Mouse (Mus musculus): Measurements from ENCODE around the gene Hes1. TPM values are rescaled to one million over a fixed set of nuclear protein-coding genes. Genes with fewer than 3 reads are reported as not detected.

Gene Hes1
- polyA plus RNA-seq, 1 experiment from 2014 or later = 23.2 TPM

DNA sequence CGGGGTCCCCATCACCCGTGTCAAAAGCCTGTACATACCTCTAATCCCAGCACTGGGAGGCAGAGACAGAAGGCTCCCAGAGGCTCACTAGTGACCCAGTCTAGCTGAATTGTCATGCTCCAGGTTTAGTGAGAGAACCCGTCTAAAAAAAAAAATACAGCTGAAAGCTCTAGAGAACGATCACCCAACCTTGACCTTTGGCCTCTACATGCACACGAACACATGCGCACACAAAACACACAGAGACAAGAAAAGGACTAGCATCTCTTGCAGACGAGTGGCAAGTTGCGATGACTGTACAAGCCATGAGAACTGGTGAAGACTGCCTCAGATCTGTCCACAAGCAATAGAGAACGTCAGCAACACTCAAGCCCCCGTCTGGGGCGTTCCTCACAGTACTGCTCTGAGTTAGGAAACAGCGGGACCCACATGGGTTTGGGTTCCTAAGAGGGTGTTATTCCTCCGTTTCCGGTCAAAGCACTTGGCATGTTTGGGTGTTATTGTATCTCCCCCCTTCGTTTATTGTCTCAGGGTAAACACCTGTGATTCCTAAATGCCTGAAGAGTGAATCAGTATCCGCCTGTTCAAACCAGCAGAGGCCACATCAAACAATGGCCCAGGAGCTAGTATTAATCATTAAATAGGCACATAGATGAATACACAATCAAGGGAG is 11.2 kb upstream of the Hes1 start:
- Histone ChIP-seq H3K27ac (no peak overlapping the region), H3K4me2 (no peak overlapping the region), H3K4me3 (no peak overlapping the region), H3K9ac (no peak overlapping the region), H3K9me3 (replicated peaks) (no peaks in the 10 kb centered on the region), H3K4me1 (replicated peaks) (peaks cover 22% of the 10 kb centered on the region), H3K36me3 (no peaks in the 10 kb centered on the region), H3K27me3 (no peaks in the 10 kb centered on the region)
- 65% methylated on average over 16 of the region's 16 CpGs for WGBS
- no peak for ATAC-seq (replicated peaks; ENCODE audit: insufficient number of reproducible peaks, insufficient read depth, low FRiP score, low read depth)

DNA sequence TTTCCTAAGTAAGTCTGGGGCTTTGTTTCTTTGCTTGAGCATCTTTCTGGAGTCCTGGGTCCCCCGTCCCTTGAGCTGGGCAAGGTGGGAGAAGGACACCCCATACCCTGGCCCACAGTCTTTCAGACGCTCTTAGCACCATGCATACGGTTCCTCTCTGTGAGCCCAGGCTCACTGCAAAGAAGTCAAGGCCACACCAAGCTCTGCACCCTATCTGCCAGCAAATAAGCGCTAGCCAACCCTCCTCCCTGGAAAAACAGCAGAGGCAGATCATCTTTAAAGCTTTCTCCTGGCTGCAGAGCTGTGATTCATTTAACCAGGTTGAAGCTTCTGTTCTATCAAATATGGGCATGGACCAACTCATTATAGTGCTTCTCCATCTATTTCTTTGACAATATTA is 9.6 kb upstream of the Hes1 start:
- WGBS = 79% methylated on average over 4 of the region's 4 CpGs
- H3K4me1 ChIP-seq (replicated peaks) = peaks cover 37% of the 10 kb centered on the region

DNA sequence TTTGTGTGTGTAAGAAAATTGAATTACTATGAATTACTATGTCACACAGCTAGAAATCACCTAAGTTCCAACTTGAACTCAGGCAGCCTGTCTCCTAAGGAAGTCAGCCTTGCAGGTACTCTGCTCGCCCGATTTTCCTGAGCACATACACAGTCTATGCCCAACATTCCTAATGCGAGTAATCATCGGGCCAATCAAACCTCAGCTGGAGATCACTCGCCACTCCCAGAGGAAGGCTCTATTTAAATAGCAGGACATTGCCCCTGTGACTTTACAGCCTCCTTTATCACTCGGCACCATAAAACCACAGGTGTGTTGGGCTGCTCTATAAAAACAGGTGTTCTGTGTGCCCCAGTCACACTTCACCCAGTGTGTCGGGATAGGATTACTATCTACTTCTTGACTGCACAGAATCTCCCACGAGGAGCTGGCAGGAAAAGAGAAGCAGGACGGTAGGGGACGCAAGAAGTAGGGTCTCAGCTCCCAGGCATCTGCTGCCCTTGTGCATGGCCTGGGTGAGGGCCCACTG is 8.8 kb upstream of the Hes1 start:
- Histone ChIP-seq H3K36me3 (no peaks in the 10 kb centered on the region), H3K4me2 (no peak overlapping the region), H3K27ac (no peak overlapping the region), H3K9ac (no peak overlapping the region), H3K9me3 (replicated peaks) (no peaks in the 10 kb centered on the region), H3K4me1 (replicated peaks) (peaks cover 46% of the 10 kb centered on the region), H3K27me3 (no peaks in the 10 kb centered on the region), H3K4me3 (no peak overlapping the region)
- 66% methylated on average over 10 of the region's 10 CpGs for WGBS
- no peak for ATAC-seq (replicated peaks; ENCODE audit: insufficient number of reproducible peaks, insufficient read depth, low FRiP score, low read depth)

More for the DNA sequence above, 9.6 kb upstream of the Hes1 start:
- no peaks in the 10 kb centered on the region for H3K27me3 ChIP-seq
- no peak overlapping the region for H3K27ac ChIP-seq
- H3K36me3 ChIP-seq = no peaks in the 10 kb centered on the region
- no peaks in the 10 kb centered on the region for H3K9me3 ChIP-seq (replicated peaks)
- no peak overlapping the region for H3K4me3 ChIP-seq
- ATAC-seq (replicated peaks; ENCODE audit: insufficient number of reproducible peaks, insufficient read depth, low FRiP score, low read depth) = no peak
- no peak overlapping the region for H3K4me2 ChIP-seq
- no peak overlapping the region for H3K9ac ChIP-seq

DNA sequence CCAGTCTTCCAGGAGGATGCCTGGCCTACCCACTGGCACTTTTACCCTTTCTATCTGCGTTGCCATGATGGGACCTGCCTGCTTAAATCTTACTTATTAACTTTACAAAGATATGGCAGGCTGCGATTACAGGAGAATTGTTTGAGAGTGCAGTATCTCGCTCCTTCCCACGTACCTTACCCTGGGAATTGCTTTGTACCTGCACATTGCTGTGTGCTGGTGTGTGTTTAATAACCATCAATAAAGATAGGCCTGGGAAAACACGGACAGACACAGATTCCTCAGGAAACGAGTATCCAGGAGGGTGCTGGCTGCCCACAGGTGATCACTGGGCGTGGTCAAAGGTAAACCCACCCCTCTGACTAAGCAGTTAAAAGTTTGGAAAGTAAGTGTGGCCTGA is 8.3 kb upstream of the Hes1 start:
- no peak overlapping the region for H3K9ac ChIP-seq
- no peak overlapping the region for H3K4me2 ChIP-seq
- WGBS = 81% methylated on average over 7 of the region's 7 CpGs
- no peak overlapping the region for H3K27ac ChIP-seq
- H3K27me3 ChIP-seq = no peaks in the 10 kb centered on the region
- no peak overlapping the region for H3K4me3 ChIP-seq
- no peak for ATAC-seq (replicated peaks; ENCODE audit: insufficient number of reproducible peaks, insufficient read depth, low FRiP score, low read depth)
- H3K9me3 ChIP-seq (replicated peaks) = no peaks in the 10 kb centered on the region
- H3K4me1 ChIP-seq (replicated peaks) = peaks cover 51% of the 10 kb centered on the region
- no peaks in the 10 kb centered on the region for H3K36me3 ChIP-seq

DNA sequence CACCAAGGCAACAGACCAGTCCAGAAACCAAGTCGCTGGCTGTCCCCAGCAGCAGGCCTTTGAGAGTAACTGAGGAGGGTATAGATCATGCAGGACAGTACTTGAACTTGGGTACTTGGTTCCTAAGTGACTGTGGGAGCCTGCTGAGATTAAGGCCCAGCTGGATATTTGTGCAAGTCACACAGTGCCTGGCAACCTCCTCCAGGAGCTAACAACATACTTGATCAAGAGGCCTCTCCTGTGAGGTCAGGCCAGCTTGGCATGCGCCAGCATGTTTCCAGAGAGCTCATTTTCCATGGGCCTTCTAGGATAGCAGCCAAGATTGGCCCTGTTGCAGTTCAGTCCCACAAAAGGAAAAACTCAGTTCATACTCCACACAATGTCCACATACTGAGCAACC is 7.3 kb upstream of the Hes1 start:
- H3K4me3 ChIP-seq = no peak overlapping the region
- H3K27ac ChIP-seq = peak overlapping the region; percentile 82
- H3K4me1 ChIP-seq (replicated peaks) = peaks cover 56% of the 10 kb centered on the region
- no peaks in the 10 kb centered on the region for H3K27me3 ChIP-seq
- peak; percentile 25; the same call in 1 of the 2 replicates for ATAC-seq (replicated peaks; ENCODE audit: insufficient number of reproducible peaks, insufficient read depth, low FRiP score, low read depth)
- no peaks in the 10 kb centered on the region for H3K36me3 ChIP-seq
- no peak overlapping the region for H3K4me2 ChIP-seq
- H3K9me3 ChIP-seq (replicated peaks) = no peaks in the 10 kb centered on the region
- 45% methylated on average over 2 of the region's 2 CpGs for WGBS
- no peak overlapping the region for H3K9ac ChIP-seq

DNA sequence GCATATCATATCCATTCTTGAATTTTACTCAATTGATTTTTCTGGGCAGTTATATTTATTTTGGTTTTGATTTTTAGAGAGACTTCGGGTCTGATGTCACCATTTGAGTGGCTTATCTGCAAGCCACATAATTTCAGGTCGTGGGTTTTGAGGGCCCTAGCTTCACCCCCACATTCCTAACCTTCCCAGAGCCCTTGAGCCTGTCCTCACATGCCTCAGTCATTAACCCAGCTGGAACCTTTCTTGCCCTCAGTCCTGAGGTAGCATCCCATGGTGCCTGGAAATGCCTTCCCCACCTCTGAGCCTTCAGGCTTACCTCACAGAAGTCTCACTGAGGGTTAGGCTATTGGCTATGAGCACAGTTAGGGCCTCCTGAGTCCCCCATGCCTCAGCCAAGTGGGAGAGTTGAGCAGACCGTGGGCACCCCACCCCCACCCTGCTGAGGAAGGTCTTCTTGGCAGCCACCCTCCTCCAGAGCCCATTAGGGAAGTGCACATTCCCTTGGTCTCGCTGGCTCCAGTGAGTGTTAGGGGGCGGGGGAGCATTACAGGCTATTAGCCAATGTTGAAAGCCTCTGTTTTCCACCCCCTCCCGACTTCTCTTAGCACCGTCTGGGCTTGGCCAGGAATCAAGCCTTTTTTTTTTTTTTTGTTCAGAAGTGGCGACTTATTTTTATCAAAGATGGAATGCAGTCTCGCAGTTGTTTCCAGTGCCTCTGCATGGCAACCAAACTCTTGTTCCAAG is 5.0 kb upstream of the Hes1 start:
- H3K27me3 ChIP-seq = no peaks in the 10 kb centered on the region
- no peak overlapping the region for H3K4me3 ChIP-seq
- H3K9ac ChIP-seq = no peak overlapping the region
- H3K36me3 ChIP-seq = no peaks in the 10 kb centered on the region
- H3K4me1 ChIP-seq (replicated peaks) = peaks cover 66% of the 10 kb centered on the region
- WGBS = 8% methylated on average over 9 of the region's 9 CpGs
- H3K4me2 ChIP-seq = peak overlapping the region; percentile 56
- peak; percentile 66 for ATAC-seq (replicated peaks; ENCODE audit: insufficient number of reproducible peaks, insufficient read depth, low FRiP score, low read depth)
- peak overlapping the region; percentile 86 for H3K27ac ChIP-seq
- H3K9me3 ChIP-seq (replicated peaks) = no peaks in the 10 kb centered on the region

DNA sequence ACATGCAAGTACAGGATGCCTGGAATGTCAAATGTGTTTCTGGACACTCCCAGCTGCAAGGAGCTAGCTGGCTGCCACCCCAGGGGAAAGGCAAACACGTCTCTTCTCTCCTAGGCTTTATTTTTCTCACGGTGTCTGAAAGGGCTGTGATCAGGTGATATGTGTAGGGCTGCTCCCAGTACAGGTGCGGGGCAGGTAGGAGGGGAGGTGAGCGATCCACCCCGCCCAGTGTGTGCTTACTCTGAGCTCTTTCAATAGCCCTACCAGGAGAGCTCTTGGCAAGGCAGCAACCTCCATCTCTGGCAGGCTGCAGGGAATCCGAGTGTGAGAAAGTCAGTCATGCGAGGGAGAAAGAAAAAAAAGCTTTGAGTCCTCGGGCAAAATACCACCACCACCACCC is 3.8 kb upstream of the Hes1 start:
- H3K4me1 ChIP-seq (replicated peaks) = peaks cover 73% of the 10 kb centered on the region
- no peaks in the 10 kb centered on the region for H3K27me3 ChIP-seq
- peak overlapping the region; percentile 21 for H3K4me3 ChIP-seq
- no peak for ATAC-seq (replicated peaks; ENCODE audit: insufficient number of reproducible peaks, insufficient read depth, low FRiP score, low read depth)
- H3K9ac ChIP-seq = peak overlapping the region; percentile 42; the same call in 1 of the 2 replicates
- peak overlapping the region; percentile 56 for H3K4me2 ChIP-seq
- 13% methylated on average over 8 of the region's 8 CpGs for WGBS
- peak overlapping the region; percentile 86 for H3K27ac ChIP-seq
- H3K36me3 ChIP-seq = no peaks in the 10 kb centered on the region
- no peaks in the 10 kb centered on the region for H3K9me3 ChIP-seq (replicated peaks)

DNA sequence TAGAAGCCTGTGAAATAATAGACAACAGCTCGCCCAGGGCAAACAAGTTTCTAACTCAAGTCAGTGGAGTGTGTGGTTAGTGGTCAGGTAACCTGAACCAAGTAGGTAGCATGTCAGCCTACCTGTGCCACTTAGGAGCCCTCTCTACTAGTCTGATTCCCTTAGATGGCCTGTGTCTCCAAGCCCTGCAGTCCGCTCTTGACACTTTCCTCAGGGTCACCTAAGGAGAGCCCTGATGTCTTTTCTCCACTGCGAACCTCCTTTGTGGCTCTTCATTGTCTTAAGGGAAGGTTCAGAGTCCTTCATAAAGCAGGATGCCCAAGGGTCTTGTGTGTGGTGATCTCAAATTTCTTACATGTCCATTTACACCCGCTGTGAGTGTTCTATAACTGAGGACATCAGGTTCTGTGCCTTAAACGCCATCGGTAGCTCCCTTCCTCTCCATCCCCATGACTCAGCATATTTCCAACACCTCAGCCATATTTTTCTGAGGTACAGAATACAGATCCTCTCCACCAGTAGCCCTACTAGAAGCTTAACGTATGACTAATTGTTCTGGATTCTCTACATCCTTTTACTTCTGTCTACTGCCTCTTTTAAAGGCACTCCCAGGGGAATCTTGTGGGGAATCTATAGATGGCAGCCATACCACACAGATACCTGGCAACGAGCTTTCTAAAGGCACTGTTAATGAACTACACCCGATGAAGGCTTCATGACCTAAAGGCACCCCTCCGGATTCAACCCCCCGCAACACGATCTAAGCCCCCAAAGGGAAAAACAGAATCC is 1.7 kb upstream of the Hes1 start:
- peak overlapping the region; percentile 73 for H3K4me3 ChIP-seq
- peak overlapping the region; percentile 99 for H3K27ac ChIP-seq
- no peak for ATAC-seq (replicated peaks; ENCODE audit: insufficient number of reproducible peaks, insufficient read depth, low FRiP score, low read depth)
- H3K36me3 ChIP-seq = no peaks in the 10 kb centered on the region
- peak overlapping the region; percentile 89 for H3K9ac ChIP-seq
- peak overlapping the region; percentile 97 for H3K4me2 ChIP-seq
- 26% methylated on average over 12 of the region's 12 CpGs for WGBS
- no peaks in the 10 kb centered on the region for H3K9me3 ChIP-seq (replicated peaks)
- peaks cover 63% of the 10 kb centered on the region for H3K4me1 ChIP-seq (replicated peaks)
- H3K27me3 ChIP-seq = no peaks in the 10 kb centered on the region

DNA sequence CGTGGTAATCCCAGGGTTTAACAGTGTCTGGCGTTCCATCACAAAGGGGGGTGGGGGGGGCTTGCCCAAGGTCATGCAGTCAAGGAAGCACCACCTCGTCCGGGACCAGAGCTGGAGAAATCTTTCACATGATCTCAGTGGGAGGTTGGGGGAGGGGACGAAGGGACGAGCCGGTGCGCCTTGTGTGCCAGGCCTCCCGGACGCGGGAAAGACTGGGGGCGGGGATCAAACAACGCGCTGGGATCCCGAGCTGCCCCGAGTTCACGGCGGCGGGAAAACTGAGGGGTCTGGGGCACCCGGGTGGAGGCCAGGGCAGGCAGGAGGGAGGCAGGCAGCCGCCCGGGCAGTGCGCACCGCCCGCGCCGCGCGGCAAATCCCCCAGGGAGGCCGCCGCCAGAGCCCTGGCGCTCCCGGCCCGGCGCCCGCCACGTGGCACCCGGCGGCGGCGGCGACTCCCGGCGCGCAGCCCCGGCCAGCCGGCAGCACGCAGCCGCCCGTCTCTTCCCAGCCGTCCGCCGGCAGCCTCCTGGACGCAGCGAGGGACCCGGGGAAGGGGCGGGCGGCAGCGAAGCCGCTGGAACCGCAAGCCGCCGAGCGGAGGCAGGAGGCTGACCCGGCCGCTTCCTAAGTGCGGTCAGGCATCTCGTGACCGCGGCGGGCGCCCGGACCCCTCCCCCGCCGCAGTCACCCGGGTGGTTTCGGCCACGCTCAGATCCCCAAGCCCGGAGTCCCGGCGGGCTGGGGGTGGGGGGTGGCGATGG is 883 bp upstream of the Hes1 start:
- ATAC-seq (replicated peaks; ENCODE audit: insufficient number of reproducible peaks, insufficient read depth, low FRiP score, low read depth) = no peak; the same call in none of the 2 replicates
- Histone ChIP-seq H3K36me3 (no peaks in the 10 kb centered on the region), H3K4me1 (replicated peaks) (peaks cover 61% of the 10 kb centered on the region), H3K4me2 (peak overlapping the region; percentile 97), H3K27ac (peak overlapping the region; percentile 99), H3K9ac (peak overlapping the region; percentile 89), H3K27me3 (no peaks in the 10 kb centered on the region), H3K4me3 (peak overlapping the region; percentile 73), H3K9me3 (replicated peaks) (no peaks in the 10 kb centered on the region)
- WGBS = 1% methylated on average over 58 of the region's 82 CpGs

DNA sequence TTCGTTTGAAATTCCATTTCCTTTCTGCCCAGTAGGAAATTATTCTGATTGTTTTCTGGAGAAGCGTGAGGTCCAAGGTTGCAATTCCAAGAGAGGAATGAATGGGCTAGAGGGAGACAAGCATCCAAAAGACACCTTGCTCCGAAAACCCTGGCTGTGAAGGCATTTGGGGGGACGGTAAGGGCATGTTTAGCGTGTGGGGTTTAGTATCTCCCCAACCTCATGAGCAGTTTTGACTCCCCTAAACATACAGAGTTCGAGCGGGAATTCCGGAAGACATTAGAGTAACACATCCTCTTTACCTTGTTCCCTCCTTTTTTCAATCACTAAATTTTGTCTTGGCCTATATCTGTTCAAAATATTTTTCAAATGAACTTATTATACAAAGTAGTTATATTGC is 429 bp downstream of the Hes1 start:
- WGBS = 1% methylated on average over 8 of the region's 8 CpGs
- ATAC-seq (replicated peaks; ENCODE audit: insufficient number of reproducible peaks, insufficient read depth, low FRiP score, low read depth) = no peak
- Histone ChIP-seq H3K9ac (peak overlapping the region; percentile 89), H3K27me3 (no peaks in the 10 kb centered on the region), H3K36me3 (no peaks in the 10 kb centered on the region), H3K4me2 (peak overlapping the region; percentile 97), H3K4me3 (peak overlapping the region; percentile 73), H3K27ac (peak overlapping the region; percentile 99), H3K9me3 (replicated peaks) (no peaks in the 10 kb centered on the region), H3K4me1 (replicated peaks) (peaks cover 59% of the 10 kb centered on the region)

All from heart, embryonic 15.5 days (tissue).